Mouse (Mus musculus) liver, embryonic 13.5 days (tissue): ENCODE measurements at regions not wholly inside any gene's neighbourhood (a gene's known extent, or its start where the extent isn't known, plus 50 kb on each side); places are given as distances from the start of the nearest gene placed in this dataset.
A peak's percentile ranks its signal among the peaks of the same experiment; 100 is the strongest.

Experiments
- ATAC-seq: fragments of 200-750 bp; cut with Nextera tagmentation; 2 replicates; pipeline ENCODE4 v1.8.0; 2017; ENCODE audit warnings: low read depth, mild to moderate bottlenecking, moderate number of reproducible peaks, moderate library complexity
- DNase-seq: peaks from one replicate; pipeline ENCODE4 v3.0.0; 2022
- H3K27ac ChIP-seq: fragments of 300-500 bp; sonication (generic); 2 replicates; pipeline ENCODE4 v1.5.1; 2015; ENCODE audit warnings: moderate library complexity, mild to moderate bottlenecking, inconsistent platforms
- H3K27me3 ChIP-seq: fragments of 300-500 bp; sonication (generic); 2 replicates; pipeline ENCODE4 v1.6.1; 2015; ENCODE audit warnings: mild to moderate bottlenecking, inconsistent platforms
- H3K36me3 ChIP-seq: fragments of 300-500 bp; sonication (generic); 2 replicates; pipeline ENCODE4 v1.6.1; 2015; ENCODE audit warnings: mild to moderate bottlenecking, inconsistent platforms
- H3K4me1 ChIP-seq: fragments of 300-500 bp; sonication (generic); replicated peaks from 2 replicates; pipeline ENCODE4 v1.6.1; 2015; ENCODE audit warnings: inconsistent platforms
- H3K4me2 ChIP-seq: fragments of 300-500 bp; sonication (generic); 2 replicates; pipeline ENCODE4 v1.6.1; 2015; ENCODE audit warnings: inconsistent platforms, mild to moderate bottlenecking, moderate library complexity
- H3K4me3 ChIP-seq: fragments of 300-500 bp; sonication (generic); replicated peaks from 2 replicates; pipeline ENCODE4 v1.5.1; 2015; ENCODE audit warnings: mild to moderate bottlenecking, inconsistent platforms
- H3K9ac ChIP-seq: fragments of 300-500 bp; sonication (generic); 2 replicates; pipeline ENCODE4 v1.6.1; 2015; ENCODE audit warnings: mild to moderate bottlenecking, inconsistent platforms
- H3K9me3 ChIP-seq: fragments of 300-500 bp; sonication (generic); replicated peaks from 2 replicates; pipeline ENCODE4 v1.6.1; 2016; ENCODE audit warnings: inconsistent platforms
- WGBS: fragments of 180-500 bp; shearing (Covaris S2); methylation state at CpG from one replicate; pipeline ENCODE4 v1.1.7; 2015; ENCODE audit not compliant: insufficient replicate concordance; 5-methylcytosine and 5-hydroxymethylcytosine counted together

DNA sequence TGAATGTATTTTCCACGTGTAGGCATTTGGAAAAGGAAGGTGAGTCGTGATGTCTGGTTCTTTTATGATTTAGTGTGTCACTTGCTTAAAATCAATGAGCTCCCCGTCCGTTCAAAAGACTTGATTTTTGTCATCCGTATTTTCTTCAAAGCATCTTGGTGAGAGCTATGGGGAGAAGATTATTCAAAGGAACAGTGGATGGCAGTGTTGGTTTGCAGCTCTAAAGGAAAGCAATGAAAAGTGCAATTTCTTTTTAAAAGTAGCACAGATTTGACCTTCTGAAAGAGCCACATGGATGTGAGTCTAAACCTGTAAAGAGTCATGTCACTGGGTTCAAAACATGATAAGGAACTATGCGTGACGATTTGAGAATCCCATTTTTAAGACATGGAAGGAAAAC is 313.3 kb upstream of the BC052040 start:
- Histone ChIP-seq H3K9ac (no peak overlapping the region), H3K36me3 (no peaks in the 10 kb centered on the region), H3K9me3 (no peaks in the 10 kb centered on the region), H3K4me1 (no peaks in the 10 kb centered on the region), H3K4me3 (no peak overlapping the region), H3K27ac (no peak overlapping the region), H3K27me3 (no peaks in the 10 kb centered on the region), H3K4me2 (no peak overlapping the region)
- 61% methylated on average over 7 of the region's 7 CpGs for WGBS
- ATAC-seq (no peak), DNase-seq (no peak)

DNA sequence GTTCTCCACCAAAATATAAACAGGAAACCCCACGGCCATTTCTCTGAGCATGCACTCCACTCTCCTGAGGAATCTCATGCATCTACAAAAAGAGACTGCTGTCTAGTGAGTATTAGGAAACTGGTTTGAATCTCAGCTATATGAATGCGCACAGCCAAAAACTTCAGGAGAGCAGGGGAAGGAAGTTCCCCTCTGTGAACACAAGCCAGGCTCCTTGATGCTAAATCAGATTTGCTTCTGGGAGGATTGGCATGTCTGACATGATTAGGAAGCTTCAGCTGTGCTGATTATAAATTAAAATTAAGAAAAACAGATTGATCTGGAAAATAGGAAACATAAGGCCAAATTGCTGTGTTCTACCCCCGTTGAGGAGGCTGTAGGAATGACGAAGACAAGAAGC is 304.1 kb upstream of the BC052040 start:
- Histone ChIP-seq H3K9ac (no peak overlapping the region), H3K4me1 (no peaks in the 10 kb centered on the region), H3K4me2 (no peak overlapping the region), H3K4me3 (no peak overlapping the region), H3K27me3 (no peaks in the 10 kb centered on the region), H3K9me3 (no peaks in the 10 kb centered on the region), H3K27ac (no peak overlapping the region), H3K36me3 (no peaks in the 10 kb centered on the region)
- ATAC-seq (no peak), DNase-seq (no peak)
- WGBS = 56% methylated on average over 4 of the region's 4 CpGs

DNA sequence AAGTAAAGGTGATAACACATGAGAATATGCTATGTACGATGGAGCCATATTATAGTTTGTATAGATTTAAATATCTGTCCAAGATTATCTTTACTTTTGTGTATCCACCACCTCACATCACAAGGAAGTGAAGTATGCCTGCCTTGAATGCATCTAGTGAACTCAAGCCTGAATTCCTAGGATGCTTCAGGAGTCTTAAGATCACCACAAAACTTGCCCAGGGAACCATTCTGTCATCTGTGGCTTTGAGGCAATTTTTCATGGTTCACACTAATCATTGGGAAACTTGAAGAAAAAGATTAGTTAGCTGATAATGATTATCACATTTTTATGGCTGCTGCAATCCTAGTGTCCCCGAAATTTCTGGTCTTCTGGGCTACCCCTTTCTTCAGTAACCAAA is 288.5 kb upstream of the BC052040 start:
- WGBS = 59% methylated on average over 2 of the region's 2 CpGs
- no peak overlapping the region for H3K27ac ChIP-seq
- H3K4me2 ChIP-seq = no peak overlapping the region

DNA sequence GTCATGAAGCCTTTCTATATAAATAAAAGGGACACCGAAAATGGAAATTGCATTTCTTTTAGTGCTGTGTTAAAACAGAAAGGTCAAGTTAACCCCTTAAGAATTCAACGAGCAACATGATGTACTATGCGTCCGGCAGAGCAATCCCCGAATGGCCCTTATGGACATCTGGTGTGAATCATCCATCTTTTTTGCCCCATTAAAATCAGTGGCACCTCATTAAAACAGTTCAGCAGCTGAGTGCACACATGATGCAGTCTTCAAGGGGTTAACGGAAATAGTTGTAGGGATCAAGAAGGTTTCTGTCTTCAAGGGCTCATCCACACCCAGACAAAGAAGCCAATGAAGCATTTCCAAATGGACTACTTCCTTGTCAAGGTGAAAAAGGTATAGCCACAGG is 284.1 kb upstream of the BC052040 start:
- Histone ChIP-seq H3K36me3 (no peaks in the 10 kb centered on the region), H3K4me1 (no peaks in the 10 kb centered on the region), H3K27ac (no peak overlapping the region), H3K4me3 (no peak overlapping the region), H3K9ac (no peak overlapping the region), H3K9me3 (no peaks in the 10 kb centered on the region), H3K4me2 (no peak overlapping the region), H3K27me3 (no peaks in the 10 kb centered on the region)
- ATAC-seq (no peak), DNase-seq (no peak)
- WGBS = 74% methylated on average over 6 of the region's 6 CpGs

More for the DNA sequence above, 288.5 kb upstream of the BC052040 start:
- no peaks in the 10 kb centered on the region for H3K4me1 ChIP-seq
- no peak overlapping the region for H3K9ac ChIP-seq
- H3K9me3 ChIP-seq = no peaks in the 10 kb centered on the region
- H3K36me3 ChIP-seq = no peaks in the 10 kb centered on the region
- no peak for ATAC-seq
- H3K4me3 ChIP-seq = no peak overlapping the region
- DNase-seq = no peak
- H3K27me3 ChIP-seq = no peaks in the 10 kb centered on the region

DNA sequence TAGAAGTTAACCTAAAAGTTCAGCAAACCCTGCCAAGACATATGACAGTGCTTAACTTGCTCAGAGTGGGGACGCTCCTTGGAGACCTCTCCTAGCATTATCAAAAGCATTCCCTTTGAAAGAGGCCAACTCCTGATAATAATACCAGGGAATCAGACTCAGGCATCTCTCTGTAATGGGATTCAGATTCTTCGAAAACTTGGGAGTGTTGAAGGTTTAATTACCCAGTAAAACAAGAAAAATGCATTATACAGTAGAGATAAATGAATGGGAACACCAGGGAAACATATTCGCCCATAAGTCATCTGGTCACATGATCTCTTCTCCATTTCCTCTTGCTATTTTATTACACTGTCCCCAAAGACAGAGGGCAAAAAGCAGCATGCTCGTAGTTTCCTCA is 274.3 kb upstream of the BC052040 start:
- ATAC-seq = no peak
- Histone ChIP-seq H3K9me3 (no peaks in the 10 kb centered on the region), H3K36me3 (no peaks in the 10 kb centered on the region), H3K9ac (no peak overlapping the region), H3K4me2 (no peak overlapping the region), H3K27ac (no peak overlapping the region), H3K4me3 (no peak overlapping the region), H3K27me3 (no peaks in the 10 kb centered on the region), H3K4me1 (no peaks in the 10 kb centered on the region)
- no peak for DNase-seq
- WGBS = 50% methylated on average over 4 of the region's 4 CpGs

DNA sequence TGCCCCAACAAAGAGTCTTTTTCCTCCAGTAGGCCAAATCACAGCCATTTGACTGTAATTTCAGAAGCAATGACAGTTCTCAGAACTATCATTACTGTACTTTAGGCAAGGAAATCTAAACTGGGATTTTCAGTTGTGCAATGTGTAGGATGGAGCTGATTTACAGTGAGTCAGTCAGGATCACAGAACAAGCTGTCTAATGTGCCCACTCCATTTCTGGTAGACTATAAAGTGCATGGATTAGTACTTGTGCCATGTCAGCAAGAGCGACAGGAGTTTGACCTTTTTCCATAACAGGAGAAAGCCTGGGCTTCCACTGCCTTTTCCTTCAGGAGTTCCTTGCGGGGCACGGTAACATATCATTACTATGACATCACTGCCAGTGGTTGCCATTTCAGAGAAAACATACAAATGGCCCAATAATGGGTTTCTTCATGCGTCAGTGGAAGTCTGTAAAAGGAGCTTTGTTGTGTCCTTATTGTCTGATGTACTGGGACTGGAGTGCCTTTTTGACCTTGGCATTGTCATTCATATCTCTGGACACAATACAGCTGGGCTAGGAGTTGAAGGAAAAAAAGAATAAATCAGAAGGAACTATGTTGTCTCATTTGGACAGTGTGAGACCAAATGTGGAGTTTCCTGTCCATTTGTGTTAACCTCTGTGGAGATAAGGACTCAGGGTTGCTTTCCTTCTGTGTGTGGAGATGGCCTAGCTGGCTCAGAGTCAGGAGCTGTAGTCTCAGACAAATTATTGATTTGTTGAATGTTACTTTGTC is 271.5 kb upstream of the BC052040 start:
- WGBS = 61% methylated on average over 4 of the region's 4 CpGs
- Histone ChIP-seq H3K4me3 (no peak overlapping the region), H3K4me2 (no peak overlapping the region), H3K4me1 (no peaks in the 10 kb centered on the region), H3K27ac (no peak overlapping the region), H3K27me3 (no peaks in the 10 kb centered on the region), H3K9me3 (no peaks in the 10 kb centered on the region), H3K36me3 (no peaks in the 10 kb centered on the region), H3K9ac (no peak overlapping the region)
- DNase-seq (no peak), ATAC-seq (0 out of 2 replicates have a peak, but pooled peaks have one; percentile 36)

DNA sequence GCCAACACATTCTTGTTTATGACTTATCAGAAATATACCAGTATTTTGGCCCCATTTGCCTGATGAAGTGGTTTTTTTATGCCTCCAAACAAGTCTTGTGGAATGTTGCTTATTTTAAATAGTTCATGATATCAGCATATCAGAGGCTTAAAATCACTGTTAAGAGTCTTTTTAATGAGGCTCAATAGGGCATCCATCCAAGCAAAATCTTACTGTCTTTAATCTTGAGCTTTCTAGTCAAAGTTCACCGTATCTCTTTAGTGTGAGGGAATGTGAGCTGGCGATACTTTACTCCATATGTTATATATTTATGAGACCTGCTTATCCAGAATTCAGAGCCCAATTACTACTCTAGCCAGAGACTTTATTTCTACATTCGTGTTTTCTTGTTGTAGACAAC is 263.0 kb upstream of the BC052040 start:
- Histone ChIP-seq H3K4me2 (no peak overlapping the region), H3K27ac (no peak overlapping the region), H3K4me3 (no peak overlapping the region), H3K27me3 (no peaks in the 10 kb centered on the region), H3K36me3 (no peaks in the 10 kb centered on the region), H3K4me1 (no peaks in the 10 kb centered on the region), H3K9me3 (no peaks in the 10 kb centered on the region), H3K9ac (no peak overlapping the region)
- ATAC-seq = no peak
- WGBS = 65% methylated on average over 3 of the region's 3 CpGs
- no peak for DNase-seq

DNA sequence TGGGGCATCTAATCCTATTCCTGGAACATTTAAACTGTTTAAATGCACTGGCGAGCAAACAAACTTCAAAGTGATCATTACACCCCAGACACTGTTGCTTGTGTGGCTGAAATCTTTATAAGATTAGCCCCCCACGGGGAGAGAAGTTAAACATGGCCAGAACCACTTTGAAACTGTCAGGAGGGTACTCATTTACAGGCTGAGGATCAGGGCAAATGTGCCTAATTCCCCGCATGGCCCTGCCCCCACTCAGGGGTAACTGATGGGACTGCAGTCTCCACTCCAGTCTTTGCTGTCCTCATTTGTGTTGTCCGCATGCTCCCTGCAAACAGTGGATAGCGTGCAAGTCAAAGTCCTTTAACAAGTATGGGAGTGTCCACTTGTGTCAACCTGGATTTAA is 258.9 kb upstream of the BC052040 start:
- H3K36me3 ChIP-seq = no peaks in the 10 kb centered on the region
- H3K4me3 ChIP-seq = no peak overlapping the region
- no peak for ATAC-seq
- H3K9ac ChIP-seq = no peak overlapping the region
- 43% methylated on average over 5 of the region's 5 CpGs for WGBS
- no peak overlapping the region for H3K27ac ChIP-seq
- no peaks in the 10 kb centered on the region for H3K4me1 ChIP-seq
- no peaks in the 10 kb centered on the region for H3K9me3 ChIP-seq
- DNase-seq = no peak
- no peaks in the 10 kb centered on the region for H3K27me3 ChIP-seq
- no peak overlapping the region for H3K4me2 ChIP-seq

DNA sequence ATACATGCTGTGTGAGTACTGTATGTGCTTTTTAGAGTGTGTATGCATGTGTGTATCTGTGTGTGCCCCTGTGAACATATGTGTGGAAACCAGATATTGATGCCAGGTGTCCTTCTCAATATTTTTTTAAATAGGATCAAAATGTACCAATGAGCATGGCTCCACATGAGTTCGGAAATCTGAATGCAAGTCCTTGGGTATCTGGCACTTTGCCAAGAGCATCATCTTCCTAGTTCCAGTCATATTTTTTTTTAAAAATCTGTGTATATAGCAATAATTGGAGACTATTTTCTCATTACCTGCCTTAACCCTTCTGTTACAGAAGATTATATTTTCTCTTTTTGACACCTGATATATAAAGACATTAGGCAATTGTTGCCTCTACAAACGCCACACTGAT is 255.0 kb upstream of the BC052040 start:
- H3K9ac ChIP-seq = no peak overlapping the region
- H3K4me3 ChIP-seq = no peak overlapping the region
- H3K4me1 ChIP-seq = no peaks in the 10 kb centered on the region
- H3K9me3 ChIP-seq = no peaks in the 10 kb centered on the region
- no peak overlapping the region for H3K27ac ChIP-seq
- 77% methylated on average over 2 of the region's 2 CpGs for WGBS
- DNase-seq = no peak
- H3K36me3 ChIP-seq = no peaks in the 10 kb centered on the region
- H3K27me3 ChIP-seq = no peaks in the 10 kb centered on the region
- ATAC-seq = no peak
- no peak overlapping the region for H3K4me2 ChIP-seq

DNA sequence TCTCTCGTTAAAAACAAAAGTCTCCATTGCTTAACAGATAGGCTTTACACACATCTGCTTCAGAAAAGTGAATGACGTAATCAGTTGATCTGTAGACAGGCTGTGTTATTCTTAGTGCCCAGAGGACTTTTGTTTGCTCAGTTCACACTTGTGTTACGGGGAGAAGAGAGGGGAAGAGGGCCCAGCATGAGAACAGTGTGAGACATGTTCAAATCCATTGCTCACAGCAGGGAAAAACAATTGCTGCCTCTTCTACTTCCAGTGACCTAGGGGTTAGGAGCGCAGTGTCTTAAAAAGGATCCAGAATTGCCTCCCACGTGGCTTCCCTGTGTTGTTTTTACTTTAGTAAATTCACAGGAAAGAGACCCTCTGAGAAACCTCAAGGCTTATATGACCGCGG is 243.3 kb upstream of the BC052040 start:
- ATAC-seq (no peak), DNase-seq (no peak)
- no peak overlapping the region for H3K9ac ChIP-seq
- no peak overlapping the region for H3K4me3 ChIP-seq
- no peaks in the 10 kb centered on the region for H3K27me3 ChIP-seq
- H3K4me1 ChIP-seq = no peaks in the 10 kb centered on the region
- no peak overlapping the region for H3K4me2 ChIP-seq
- WGBS = 42% methylated on average over 7 of the region's 7 CpGs
- no peak overlapping the region for H3K27ac ChIP-seq
- no peaks in the 10 kb centered on the region for H3K9me3 ChIP-seq
- no peaks in the 10 kb centered on the region for H3K36me3 ChIP-seq

DNA sequence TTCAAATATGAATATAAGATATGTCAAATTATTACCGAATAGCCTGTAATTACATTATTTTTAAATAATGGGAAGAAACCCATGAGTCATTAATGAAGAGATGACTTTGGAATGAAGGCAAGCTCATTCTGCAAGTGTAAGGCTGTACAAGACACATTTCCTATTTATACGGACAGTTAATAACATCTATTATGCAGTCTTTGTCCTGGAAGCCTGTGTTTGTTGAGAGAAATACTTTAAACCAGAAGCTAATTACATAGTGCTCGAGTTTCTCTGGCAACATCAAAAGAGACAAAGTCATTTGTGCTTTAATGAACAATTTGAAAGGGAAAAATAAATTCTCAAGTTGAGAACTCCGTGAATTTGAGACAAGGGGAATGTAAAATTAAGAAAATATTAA is 242.5 kb upstream of the BC052040 start:
- no peak overlapping the region for H3K4me3 ChIP-seq
- H3K36me3 ChIP-seq = no peaks in the 10 kb centered on the region
- H3K4me2 ChIP-seq = no peak overlapping the region
- no peaks in the 10 kb centered on the region for H3K9me3 ChIP-seq
- 48% methylated on average over 4 of the region's 4 CpGs for WGBS
- no peak overlapping the region for H3K27ac ChIP-seq
- no peak overlapping the region for H3K9ac ChIP-seq
- ATAC-seq (no peak), DNase-seq (no peak)
- no peaks in the 10 kb centered on the region for H3K27me3 ChIP-seq
- H3K4me1 ChIP-seq = no peaks in the 10 kb centered on the region

DNA sequence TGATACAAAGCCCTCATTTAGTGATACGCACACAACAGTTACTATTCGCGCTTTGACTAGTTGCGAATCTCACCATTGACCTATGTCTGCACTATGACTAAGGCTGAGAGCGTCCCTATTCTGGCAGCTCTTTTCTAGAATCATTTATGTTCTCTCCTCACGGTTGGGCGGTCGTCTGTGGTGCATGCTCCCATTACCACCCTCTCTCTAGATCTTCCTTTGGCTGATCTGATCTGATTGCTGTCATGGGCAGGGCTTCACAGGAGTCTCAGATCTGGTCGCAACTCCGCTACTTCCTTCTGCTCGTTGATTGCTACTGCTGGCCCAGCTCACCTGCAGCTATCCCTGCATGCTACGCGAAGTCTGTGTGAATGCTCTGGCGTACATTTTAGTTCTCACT is 239.2 kb upstream of the BC052040 start:
- WGBS = 80% methylated on average over 14 of the region's 14 CpGs
- DNase-seq (no peak), ATAC-seq (no peak)
- no peak overlapping the region for H3K4me2 ChIP-seq
- no peaks in the 10 kb centered on the region for H3K36me3 ChIP-seq
- no peaks in the 10 kb centered on the region for H3K9me3 ChIP-seq
- H3K9ac ChIP-seq = no peak overlapping the region
- no peak overlapping the region for H3K4me3 ChIP-seq
- H3K27ac ChIP-seq = no peak overlapping the region
- H3K4me1 ChIP-seq = no peaks in the 10 kb centered on the region
- no peaks in the 10 kb centered on the region for H3K27me3 ChIP-seq
